Mouse (Mus musculus) midbrain, embryonic 10.5 days (tissue): ENCODE measurements at regions not wholly inside any gene's neighbourhood (a gene's known extent, or its start where the extent isn't known, plus 50 kb on each side); places are given as distances from the start of the nearest gene placed in this dataset.

Experiments used
- DNase-seq: peaks from one replicate; pipeline ENCODE4 v3.0.0-alpha.2; 2017; ENCODE audit warnings: low spot score
- H3K27ac ChIP-seq: fragments of 300-500 bp; sonication (generic); replicated peaks from 2 replicates; pipeline ENCODE4 v1.5.1; 2016; ENCODE audit warnings: mild to moderate bottlenecking
- H3K27me3 ChIP-seq: fragments of 300-500 bp; sonication (generic); 2 replicates; pipeline ENCODE4 v1.6.1; 2016; ENCODE audit warnings: low read depth, mild to moderate bottlenecking; ENCODE audit not compliant: poor library complexity, severe bottlenecking
- H3K36me3 ChIP-seq: fragments of 300-500 bp; sonication (generic); 2 replicates; pipeline ENCODE4 v1.6.1; 2016; ENCODE audit warnings: mild to moderate bottlenecking, moderate library complexity
- H3K4me1 ChIP-seq: fragments of 300-500 bp; sonication (generic); 2 replicates; pipeline ENCODE4 v1.6.1; 2016
- H3K4me3 ChIP-seq: fragments of 300-500 bp; sonication (generic); 2 replicates; pipeline ENCODE4 v1.5.1; 2016; ENCODE audit warnings: mild to moderate bottlenecking, moderate library complexity
- H3K9me3 ChIP-seq: fragments of 300-500 bp; sonication (generic); replicated peaks from 2 replicates; pipeline ENCODE4 v1.6.1; 2016; ENCODE audit warnings: mild to moderate bottlenecking
- WGBS: fragments of 180-500 bp; shearing (Covaris S2); methylation state at CpG from one replicate; pipeline ENCODE4 v1.1.7; 2016; 5-methylcytosine and 5-hydroxymethylcytosine counted together

DNA sequence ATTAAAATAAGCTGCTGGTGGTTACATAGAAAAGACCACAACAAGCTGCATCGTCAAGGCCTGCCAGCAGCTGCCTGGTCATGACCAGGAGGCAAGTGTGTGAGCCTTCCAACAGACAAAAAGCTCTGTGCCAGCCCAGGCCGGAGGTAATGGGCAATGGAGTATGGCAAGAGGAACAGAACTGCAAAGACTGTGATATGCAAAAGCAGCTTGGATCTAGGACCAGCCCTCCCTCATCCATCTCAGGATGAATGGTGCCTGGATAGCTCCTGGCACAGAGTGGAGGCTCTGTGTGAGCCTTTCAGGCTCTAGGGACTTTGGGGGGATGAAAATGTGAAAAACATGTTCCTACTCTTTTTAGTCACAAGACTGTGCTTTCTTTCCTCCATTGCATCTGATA lies 402.5 kb upstream of the Tnp1 start:
- 87% methylated on average over 2 of the region's 2 CpGs for WGBS
- no peak for DNase-seq
- H3K4me1 ChIP-seq: no peaks in the 10 kb centered on the region
- H3K27ac ChIP-seq: no peak overlapping the region
- H3K9me3 ChIP-seq: no peaks in the 10 kb centered on the region
- no peak overlapping the region for H3K4me3 ChIP-seq
- H3K36me3 ChIP-seq: no peaks in the 10 kb centered on the region
- H3K27me3 ChIP-seq: no peaks in the 10 kb centered on the region

- Histone ChIP-seq H3K27me3 (no peaks in the 10 kb centered on the region), H3K4me3 (no peak overlapping the region), H3K36me3 (no peaks in the 10 kb centered on the region), H3K4me1 (0 out of 2 replicates have a peak, but pooled peaks cover 4% of the 10 kb centered on the region), H3K27ac (no peak overlapping the region), H3K9me3 (no peaks in the 10 kb centered on the region)
- 96% methylated on average over 2 of the region's 2 CpGs for WGBS
- no peak for DNase-seq
These were observed 395.7 kb upstream of the Tnp1 start for GRCm38 (mm10) chr1:73411452-73411851.

GRCm38 (mm10) chr1:73399178-73399577 lies 383.5 kb upstream of the Tnp1 start:
- Histone ChIP-seq H3K4me3 (no peak overlapping the region), H3K27me3 (no peaks in the 10 kb centered on the region), H3K9me3 (no peaks in the 10 kb centered on the region), H3K36me3 (no peaks in the 10 kb centered on the region), H3K27ac (no peak overlapping the region), H3K4me1 (no peaks in the 10 kb centered on the region)
- WGBS: 83% methylated on average over 3 of the region's 3 CpGs
- no peak for DNase-seq

DNA sequence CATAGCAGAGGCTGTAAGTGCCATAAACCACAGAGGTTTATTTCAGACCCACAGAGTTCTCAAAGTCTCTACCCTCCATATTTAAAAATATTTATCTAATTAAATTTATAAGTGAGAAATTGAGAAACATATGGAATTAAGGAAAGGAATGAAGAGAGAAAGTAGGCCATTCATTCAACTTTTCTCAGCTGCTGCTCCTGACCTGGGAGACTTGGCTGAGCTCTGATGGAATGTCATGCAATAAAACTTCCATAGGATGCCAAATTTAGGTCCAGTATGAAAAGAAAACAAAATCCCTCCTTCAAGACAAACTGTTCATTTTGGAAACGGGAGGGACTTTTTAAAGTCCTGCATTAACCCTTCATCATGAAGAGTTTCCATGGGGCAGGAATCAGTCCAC lies 379.3 kb upstream of the Tnp1 start:
- no peaks in the 10 kb centered on the region for H3K4me1 ChIP-seq
- no peak overlapping the region for H3K4me3 ChIP-seq
- H3K27ac ChIP-seq: no peak overlapping the region
- DNase-seq: no peak
- 81% methylated on average over 1 of the region's 1 CpGs for WGBS
- no peaks in the 10 kb centered on the region for H3K36me3 ChIP-seq
- H3K27me3 ChIP-seq: no peaks in the 10 kb centered on the region
- H3K9me3 ChIP-seq: no peaks in the 10 kb centered on the region

GRCm38 (mm10) chr1:73394466-73394865 lies 378.8 kb upstream of the Tnp1 start:
- H3K27ac ChIP-seq: no peak overlapping the region
- no peak overlapping the region for H3K4me3 ChIP-seq
- 56% methylated on average over 1 of the region's 1 CpGs for WGBS

GRCm38 (mm10) chr1:73392077-73392476 lies 376.4 kb upstream of the Tnp1 start:
- no peaks in the 10 kb centered on the region for H3K9me3 ChIP-seq
- H3K27me3 ChIP-seq: no peaks in the 10 kb centered on the region
- no peak overlapping the region for H3K27ac ChIP-seq
- 77% methylated on average over 10 of the region's 10 CpGs for WGBS
- H3K4me3 ChIP-seq: no peak overlapping the region
- H3K4me1 ChIP-seq: no peaks in the 10 kb centered on the region
- DNase-seq: no peak
- no peaks in the 10 kb centered on the region for H3K36me3 ChIP-seq

More at GRCm38 (mm10) chr1:73394466-73394865, 378.8 kb upstream of the Tnp1 start:
- H3K4me1 ChIP-seq: no peaks in the 10 kb centered on the region
- no peak for DNase-seq
- H3K27me3 ChIP-seq: no peaks in the 10 kb centered on the region
- no peaks in the 10 kb centered on the region for H3K36me3 ChIP-seq
- no peaks in the 10 kb centered on the region for H3K9me3 ChIP-seq

- no peak for DNase-seq
- Histone ChIP-seq H3K4me3 (no peak overlapping the region), H3K27ac (no peak overlapping the region), H3K9me3 (no peaks in the 10 kb centered on the region), H3K36me3 (no peaks in the 10 kb centered on the region), H3K27me3 (no peaks in the 10 kb centered on the region), H3K4me1 (no peaks in the 10 kb centered on the region)
- 75% methylated on average over 3 of the region's 3 CpGs for WGBS
These were observed 374.3 kb upstream of the Tnp1 start for GRCm38 (mm10) chr1:73389976-73390375.

GRCm38 (mm10) chr1:73389174-73389573 lies 373.5 kb upstream of the Tnp1 start:
- DNase-seq: no peak
- Histone ChIP-seq H3K4me3 (no peak overlapping the region), H3K36me3 (no peaks in the 10 kb centered on the region), H3K4me1 (no peaks in the 10 kb centered on the region), H3K27ac (no peak overlapping the region), H3K27me3 (no peaks in the 10 kb centered on the region), H3K9me3 (no peaks in the 10 kb centered on the region)
- WGBS: 95% methylated on average over 3 of the region's 3 CpGs

GRCm38 (mm10) chr1:73381578-73381977 lies 365.9 kb upstream of the Tnp1 start:
- no peak for DNase-seq
- 88% methylated on average over 9 of the region's 9 CpGs for WGBS
- no peaks in the 10 kb centered on the region for H3K4me1 ChIP-seq
- H3K36me3 ChIP-seq: no peaks in the 10 kb centered on the region
- no peak overlapping the region for H3K4me3 ChIP-seq
- no peak overlapping the region for H3K27ac ChIP-seq
- no peaks in the 10 kb centered on the region for H3K27me3 ChIP-seq
- no peaks in the 10 kb centered on the region for H3K9me3 ChIP-seq

GRCm38 (mm10) chr1:73374531-73375375 lies 359.0 kb upstream of the Tnp1 start:
- Histone ChIP-seq H3K27ac (no peak overlapping the region), H3K9me3 (no peaks in the 10 kb centered on the region), H3K4me3 (no peak overlapping the region), H3K27me3 (no peaks in the 10 kb centered on the region), H3K36me3 (no peaks in the 10 kb centered on the region), H3K4me1 (no peaks in the 10 kb centered on the region)
- 86% methylated on average over 7 of the region's 7 CpGs for WGBS
- no peak for DNase-seq

- Histone ChIP-seq H3K4me1 (peaks cover 33% of the 10 kb centered on the region), H3K4me3 (no peak overlapping the region), H3K9me3 (no peaks in the 10 kb centered on the region), H3K36me3 (no peaks in the 10 kb centered on the region), H3K27me3 (peaks cover 5% of the 10 kb centered on the region; the same call in 1 of the 2 replicates), H3K27ac (no peak overlapping the region)
- WGBS: 79% methylated on average over 5 of the region's 5 CpGs
- DNase-seq: no peak
These were observed 352.5 kb upstream of the Tnp1 start for GRCm38 (mm10) chr1:73368222-73368621.

- WGBS: 42% methylated on average over 4 of the region's 4 CpGs
These were observed 350.1 kb upstream of the Tnp1 start for GRCm38 (mm10) chr1:73365842-73366241.

DNA sequence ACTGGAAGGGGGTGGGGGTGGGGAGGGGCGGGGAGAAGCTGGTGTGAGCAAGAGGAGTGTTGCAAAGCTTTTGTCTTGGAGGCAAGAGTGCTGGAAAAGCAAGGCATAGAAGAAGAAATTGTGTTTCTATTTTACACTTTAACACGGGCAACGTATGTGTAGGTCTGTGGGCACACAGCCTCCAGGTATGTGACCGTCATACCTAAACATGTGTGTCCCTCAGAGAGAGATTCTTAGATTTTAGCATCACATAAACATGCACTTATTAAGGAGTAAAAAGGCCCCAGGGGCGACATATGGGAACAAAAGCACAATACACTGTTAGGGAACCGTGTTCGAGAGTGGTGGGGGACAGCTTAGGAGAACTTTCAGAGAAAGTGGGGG lies 348.6 kb upstream of the Tnp1 start:
- Histone ChIP-seq H3K4me3 (no peak overlapping the region), H3K27me3 (peaks cover 5% of the 10 kb centered on the region; the same call in 1 of the 2 replicates), H3K4me1 (peaks cover 46% of the 10 kb centered on the region), H3K36me3 (no peaks in the 10 kb centered on the region), H3K27ac (peak overlapping the region; percentile 82), H3K9me3 (no peaks in the 10 kb centered on the region)
- DNase-seq: no peak
- 66% methylated on average over 7 of the region's 7 CpGs for WGBS

More at GRCm38 (mm10) chr1:73365842-73366241, 350.1 kb upstream of the Tnp1 start:
- H3K27ac ChIP-seq: peak overlapping the region; percentile 82; the same call in 1 of the 2 replicates
- H3K36me3 ChIP-seq: no peaks in the 10 kb centered on the region
- H3K27me3 ChIP-seq: peaks cover 5% of the 10 kb centered on the region; the same call in 1 of the 2 replicates
- H3K9me3 ChIP-seq: no peaks in the 10 kb centered on the region
- peaks cover 46% of the 10 kb centered on the region for H3K4me1 ChIP-seq
- no peak for DNase-seq
- H3K4me3 ChIP-seq: no peak overlapping the region
